Mouse (Mus musculus) regulatory T cell (primary cell): ENCODE measurements around the gene Suclg2.

Experiments
- in situ Hi-C: fragments of 300-600 bp; cut with MboI, MseI; formaldehyde crosslinking; loops from one replicate; pipeline ENCODE4 v1.15.1; 2025; ENCODE audit warnings: high pct_unique_total_duplicates

Gene Suclg2

DNA sequence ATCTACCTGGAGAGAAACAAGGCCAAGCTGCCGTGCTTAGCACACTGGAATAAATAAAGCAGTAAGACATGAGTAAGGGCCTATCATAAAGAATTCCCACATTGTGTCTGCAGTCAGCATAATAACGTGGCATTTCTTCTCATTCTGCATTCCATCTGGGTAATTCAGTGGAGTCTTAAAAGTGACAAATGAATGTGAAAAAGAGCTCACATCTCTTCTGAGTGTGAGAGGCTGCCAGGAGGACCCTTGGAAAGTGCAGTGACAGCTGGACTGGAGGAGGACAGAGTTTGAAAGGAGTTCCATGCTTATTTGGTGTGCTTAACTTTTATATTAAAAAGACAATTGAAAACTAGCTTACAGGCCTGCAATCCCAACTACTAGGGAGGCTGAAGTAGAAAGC lies 83.2 kb downstream of the Suclg2 start:
- in situ Hi-C loops = no loop called here

DNA sequence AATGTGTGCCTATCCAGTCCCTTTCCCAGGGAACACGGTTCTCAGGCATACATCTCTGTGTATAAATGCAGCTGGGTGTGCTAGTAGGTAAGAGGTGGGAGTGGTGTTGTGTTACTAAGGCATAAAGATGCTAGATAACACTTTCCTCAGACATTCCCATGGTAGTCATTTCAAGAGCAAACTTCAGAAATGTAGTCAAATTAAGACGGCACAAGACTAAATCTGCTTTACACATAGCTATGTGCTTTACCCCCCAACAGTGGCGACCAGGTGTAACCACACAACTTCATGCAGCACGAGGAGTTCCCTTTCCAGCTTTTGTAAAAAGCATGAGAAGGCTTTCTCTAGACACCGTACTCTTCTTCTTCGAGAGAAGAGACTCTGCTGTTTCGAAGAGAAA lies 89.5 kb downstream of the Suclg2 start:
- in situ Hi-C loops = no loop called here

DNA sequence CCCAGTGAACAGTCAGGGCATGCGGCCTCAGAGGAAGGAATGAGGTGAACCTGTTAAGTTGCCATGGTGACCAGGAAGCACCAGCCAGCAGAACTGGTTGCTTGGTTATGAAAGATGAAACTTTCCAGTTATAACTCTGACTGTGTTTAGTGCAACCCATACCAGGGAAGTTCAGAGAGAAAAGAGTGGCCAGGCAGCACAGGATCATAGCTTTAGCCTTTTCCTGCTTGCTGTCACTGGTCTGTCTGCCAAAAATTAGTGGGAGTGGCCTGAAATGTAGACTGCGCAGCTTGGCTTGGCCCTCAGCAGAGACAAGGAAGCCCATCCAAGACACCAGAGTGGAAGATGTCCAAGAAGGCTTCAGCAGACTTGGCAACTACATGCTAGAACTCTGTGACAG lies 96.8 kb downstream of the Suclg2 start:
- in situ Hi-C loops = no loop called here

DNA sequence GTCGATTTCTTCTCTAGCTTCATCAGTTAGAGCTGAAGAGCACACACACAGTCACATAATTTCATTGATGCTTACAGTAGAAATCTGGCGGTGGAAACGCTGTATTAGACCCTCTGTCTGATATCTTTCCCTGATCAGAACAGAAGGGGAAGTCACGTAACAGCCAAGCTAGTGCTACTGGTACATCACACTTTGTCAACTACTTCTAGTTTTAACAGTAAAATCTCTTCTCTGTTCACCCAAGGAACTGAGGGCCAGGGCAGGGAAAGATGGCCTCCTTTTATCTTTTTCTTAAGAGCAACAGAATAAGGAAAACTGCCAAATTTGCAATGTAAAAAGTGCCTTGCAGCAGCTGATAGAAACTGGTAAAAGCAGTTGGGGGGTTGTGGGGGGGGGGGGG lies 97.8 kb downstream of the Suclg2 start:
- in situ Hi-C loops = no loop called here

DNA sequence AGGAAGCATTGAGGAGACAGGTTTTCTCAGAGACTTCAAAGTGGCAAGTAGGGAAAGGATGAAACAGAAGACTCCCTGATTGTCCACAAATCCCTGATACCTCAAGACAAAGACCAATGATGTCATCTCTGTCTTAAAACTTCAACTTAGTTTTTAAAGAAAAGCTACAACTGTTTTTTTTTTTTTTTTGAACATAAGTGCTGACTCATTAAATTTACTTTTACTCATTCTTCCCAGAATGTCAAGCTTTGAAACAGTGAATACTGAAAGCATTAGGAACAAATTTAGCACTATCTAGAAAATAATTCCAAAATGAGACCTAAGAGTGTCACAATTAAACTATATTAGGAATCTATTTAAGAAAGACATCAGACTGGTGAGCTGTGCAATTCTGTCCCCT lies 98.8 kb downstream of the Suclg2 start:
- in situ Hi-C loops = no loop called here

DNA sequence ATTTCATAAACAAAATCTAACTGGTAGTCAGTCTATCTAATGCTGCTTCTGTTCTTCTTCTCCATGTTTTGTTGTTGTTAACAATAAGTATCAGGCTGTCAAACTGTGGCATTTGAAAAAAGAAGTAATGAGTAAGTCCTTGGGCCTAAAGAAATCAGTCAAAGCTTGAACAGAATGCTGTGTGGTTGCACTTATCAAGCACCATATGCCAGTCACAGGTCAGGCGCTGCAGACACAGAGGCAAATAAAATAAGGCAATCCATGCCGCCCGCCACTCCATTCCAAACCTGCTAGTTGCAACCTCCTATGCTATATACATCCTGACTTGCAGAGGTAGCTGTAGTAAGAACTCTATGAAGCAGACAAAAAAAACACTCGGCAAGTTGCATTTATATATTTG lies 100.2 kb downstream of the Suclg2 start:
- in situ Hi-C loops = no loop called here

DNA sequence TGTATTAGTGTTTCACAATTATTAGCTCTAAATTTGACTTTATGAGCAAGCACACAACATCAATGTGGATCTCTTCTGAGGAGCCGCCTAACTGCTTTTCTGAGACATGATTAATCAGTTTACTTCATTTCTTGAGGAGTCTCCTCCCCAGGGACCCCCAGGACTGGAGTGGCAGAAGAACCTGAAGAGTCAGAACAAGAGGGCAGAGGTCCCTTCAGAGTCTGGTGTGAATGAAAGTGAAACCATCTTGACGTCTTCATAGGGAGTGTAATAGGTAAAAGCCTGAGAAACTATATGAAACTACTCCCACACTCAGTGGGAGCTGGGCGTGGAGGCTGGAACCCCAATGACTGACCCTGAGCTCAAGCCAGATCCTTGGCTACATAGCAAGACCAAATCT lies 105.4 kb downstream of the Suclg2 start:
- in situ Hi-C loops = no loop called here

DNA sequence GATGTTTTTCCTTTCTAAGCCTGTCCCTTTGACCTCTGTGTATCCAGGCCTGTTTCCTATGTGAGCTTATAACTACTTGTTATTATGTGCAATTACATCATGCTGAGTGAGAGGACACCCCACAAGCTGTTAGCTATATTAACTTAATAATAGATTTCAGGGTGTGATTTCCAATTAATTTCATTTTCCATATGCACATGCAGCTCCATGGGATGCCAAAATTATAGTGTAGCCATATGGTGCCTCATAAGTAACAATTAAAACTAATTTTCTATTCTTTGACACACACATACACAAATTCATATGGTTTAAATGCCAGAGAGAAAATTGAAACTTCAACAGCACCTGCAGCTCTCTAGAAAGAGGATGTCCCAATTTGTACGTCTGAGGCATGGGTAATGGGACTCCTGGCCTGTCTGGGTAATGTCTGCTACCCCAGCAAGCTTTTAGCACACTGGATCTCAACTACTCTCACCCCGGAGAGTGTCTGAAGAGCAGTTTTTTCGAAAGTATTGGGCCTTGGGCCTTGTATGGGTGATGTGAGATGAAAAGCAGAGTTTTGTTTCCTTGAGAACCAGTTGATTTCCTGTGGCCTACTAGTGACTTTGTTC lies 106.1 kb downstream of the Suclg2 start:
- in situ Hi-C loops = no loop called here

DNA sequence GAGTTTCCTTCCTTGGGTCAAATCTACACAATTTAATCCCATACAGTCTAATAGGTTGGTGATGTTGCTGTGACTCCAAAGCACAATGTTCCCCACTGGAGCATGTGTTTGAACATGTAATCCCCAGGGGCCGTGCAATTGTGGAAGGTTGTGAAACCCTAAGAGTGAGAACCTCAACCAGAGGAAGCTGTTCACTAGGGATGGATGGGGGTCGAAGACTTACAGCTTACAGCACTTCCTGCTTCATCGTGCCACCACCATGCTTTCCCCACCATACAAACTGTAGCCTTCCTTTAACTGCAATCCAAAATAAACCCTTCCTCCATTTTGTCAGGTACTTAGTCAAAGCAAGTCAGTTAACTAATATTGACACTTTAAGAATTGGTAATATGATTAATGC lies 107.5 kb downstream of the Suclg2 start:
- in situ Hi-C loops = no loop called here

DNA sequence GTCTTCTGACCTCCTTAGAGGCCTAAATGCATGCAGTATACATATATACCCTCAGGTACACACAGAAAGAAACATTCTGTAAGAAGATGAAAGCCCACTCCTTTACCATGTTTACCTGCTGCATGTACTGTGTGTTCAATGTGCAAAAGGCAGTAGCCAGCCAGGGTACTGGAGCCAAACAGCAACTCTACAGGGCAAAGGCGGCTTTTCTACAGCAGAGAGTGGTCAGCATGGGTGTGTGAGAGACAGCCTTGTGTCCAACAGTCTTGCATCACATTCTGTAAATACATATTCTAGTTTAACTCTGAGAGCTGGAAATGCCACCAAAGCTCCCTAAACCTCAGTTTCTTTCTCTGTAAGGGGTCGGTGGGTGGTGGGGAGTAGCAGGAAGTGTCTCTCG lies 110.5 kb downstream of the Suclg2 start:
- in situ Hi-C loops = no loop called here

DNA sequence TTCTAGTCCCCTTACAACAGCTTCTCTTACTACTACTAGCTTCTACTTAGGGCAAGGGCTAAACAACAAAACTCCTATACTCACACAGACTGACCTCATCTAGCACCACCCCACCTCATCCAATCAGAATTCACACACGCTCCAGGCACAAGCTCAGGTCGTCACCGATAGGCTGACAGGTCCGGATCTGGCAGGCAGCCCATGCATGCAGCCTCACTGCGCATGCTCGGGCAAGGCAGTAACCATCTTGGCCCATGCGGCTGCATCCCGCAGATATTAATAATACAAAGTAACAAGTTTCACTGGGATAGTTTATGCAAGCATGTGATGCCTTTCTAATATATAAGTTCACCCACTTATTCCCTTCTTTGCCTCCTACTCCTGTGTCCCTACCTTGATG lies 117.9 kb downstream of the Suclg2 start:
- in situ Hi-C loops = loop anchor here (5.0 kb wide), 1 partner anchor 93 kb away; no protein-coding TSS in a partner anchor

DNA sequence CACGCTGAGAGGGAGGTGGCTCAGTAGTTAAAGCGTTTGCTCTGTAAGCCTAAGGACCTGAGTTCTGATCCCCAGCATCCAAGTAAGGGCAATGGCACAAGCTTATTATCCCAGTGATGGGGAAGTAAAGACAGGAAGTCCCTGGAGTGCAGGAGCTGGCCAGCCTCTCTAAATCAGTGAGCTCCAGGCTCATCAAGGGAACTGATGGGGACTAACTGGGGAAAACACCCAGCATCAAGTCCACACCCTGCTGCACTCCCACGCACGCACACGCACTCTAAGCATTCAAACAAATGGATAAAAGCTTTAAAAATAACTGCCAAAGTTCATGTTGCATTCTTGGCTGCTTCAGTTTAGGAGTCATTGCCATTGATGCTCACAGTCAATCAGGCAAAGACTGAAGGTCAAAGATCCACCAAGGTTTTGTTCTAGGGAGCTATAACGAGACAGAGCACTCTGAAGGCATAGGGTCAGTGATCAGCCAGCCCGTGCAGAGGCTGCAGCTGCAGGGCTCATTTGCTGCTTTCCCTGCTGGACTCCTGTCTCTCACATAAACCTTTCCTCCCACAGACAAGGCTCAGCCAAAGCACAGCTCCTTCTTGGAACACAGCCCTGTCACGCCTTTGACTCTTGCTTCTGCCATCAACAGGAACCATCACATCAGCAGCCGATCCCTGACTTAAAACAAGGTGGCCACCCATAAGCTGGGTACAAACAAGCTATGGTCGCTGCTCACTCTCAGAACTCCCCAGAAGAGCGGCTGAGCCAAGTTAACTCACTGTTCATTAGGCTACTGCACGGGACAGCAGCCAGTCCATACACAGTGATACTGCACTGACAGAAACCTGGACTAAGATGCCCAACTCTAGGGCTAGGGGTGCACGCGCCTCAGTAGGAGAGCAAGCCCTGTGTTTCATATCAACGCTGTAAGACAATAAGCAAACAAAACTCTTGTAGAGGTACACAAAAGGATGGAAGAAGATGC lies 121.5 kb downstream of the Suclg2 start:
- in situ Hi-C loops = no loop called here

DNA sequence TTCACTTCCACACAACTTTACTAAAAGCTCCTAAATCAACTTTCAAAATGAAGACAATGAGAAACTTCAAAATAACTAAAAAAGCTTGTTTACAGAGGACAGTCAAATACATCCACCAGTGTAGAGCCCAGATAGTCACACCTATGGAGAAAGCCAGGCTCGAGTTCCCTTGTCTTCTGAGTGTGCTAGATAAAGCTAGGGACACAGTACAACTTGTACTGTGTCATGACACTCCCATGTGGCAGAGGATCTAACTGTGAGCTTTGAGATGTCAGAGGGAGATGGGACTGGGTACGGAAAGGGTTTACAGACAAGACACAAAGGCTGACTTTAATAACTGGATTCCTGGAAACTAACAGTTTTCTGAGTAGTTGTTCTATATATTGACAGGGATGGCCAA lies 122.7 kb downstream of the Suclg2 start:
- in situ Hi-C loops = no loop called here

DNA sequence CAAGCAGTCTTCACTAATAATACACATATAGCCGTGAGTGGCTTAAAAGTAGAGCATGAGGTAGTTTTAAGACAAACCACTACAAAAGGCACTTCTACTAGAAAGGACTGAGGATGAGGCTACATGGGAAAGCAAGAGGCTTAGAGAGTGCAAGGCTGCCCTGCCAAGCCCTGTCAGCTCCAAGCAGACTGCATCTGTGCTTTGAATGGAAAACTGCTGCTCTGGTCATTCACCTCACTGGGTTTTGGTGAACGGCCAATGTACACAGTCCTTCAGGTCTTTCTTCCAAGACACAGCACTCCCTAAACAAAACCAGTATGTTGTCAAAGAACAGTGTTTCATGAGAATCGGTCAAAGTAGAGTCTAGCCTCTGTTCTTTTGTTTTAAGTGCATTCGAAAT lies 124.4 kb downstream of the Suclg2 start:
- in situ Hi-C loops = no loop called here

DNA sequence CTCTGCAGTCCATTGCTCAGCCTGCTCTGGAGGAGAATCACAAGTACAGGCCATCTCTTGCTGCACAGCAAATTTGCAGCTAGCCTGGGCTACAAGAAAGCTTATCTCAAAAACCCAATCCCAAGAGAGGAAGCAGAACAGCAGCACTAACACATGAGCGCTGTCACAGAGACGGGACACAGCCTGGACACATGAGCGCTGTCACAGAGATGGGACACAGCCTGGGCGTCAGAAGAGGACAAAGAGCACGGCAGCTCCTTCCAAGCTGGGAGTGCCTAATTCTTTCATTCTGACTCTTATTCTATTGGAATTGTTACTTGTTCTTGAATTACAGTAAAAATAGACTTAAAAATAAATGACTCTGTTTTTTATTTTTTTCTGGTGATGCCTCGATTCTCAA lies 126.2 kb downstream of the Suclg2 start:
- in situ Hi-C loops = no loop called here

DNA sequence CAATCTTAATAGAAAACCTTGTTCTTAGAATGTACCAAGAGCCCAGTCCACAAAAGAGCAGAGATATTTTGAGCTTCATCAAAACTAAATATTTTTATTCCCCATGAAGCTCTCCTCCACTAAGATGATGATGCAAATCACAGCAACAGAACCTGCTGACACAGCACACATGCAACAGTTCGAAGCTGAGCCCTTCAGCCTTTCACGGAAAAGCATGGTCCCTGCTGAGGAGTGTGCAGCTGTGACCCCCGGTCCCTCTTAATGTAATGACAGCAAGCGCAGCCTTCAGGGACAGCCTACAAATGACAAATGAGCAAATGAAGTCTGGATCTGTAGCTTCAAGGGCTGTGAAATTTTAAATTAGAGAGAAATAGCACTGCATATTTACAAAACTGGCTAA lies 128.1 kb downstream of the Suclg2 start:
- in situ Hi-C loops = no loop called here

DNA sequence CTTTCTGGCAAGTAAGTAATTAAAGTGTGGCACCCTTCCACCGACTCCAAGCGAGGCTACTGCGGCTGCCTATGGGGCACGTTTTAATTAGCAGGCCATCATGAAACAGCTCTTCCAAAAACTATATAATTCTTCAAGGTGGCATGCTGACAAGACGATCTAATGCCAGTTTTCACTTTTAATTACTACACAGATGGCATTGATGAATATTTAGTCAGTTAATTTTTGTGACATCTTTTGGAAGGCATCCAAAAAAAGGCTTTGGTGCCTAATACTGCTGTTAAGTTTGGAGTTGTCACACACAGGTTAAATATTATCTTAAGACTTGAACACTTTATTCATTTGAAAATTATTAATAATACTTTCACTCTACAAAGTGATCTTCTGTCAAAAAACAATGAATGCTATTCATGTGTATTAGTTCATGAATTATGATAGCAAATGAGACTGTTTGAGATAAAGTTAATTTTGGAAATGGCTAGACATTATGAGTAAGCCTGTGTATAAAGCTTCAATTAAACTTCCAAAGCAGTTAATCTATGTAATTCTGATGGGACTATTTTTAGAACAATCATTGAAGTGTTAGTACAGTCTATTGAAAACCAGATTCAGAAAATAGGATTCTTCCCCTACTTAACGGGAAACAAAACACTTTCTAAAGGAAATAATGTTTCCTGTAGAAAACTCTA lies 131.3 kb downstream of the Suclg2 start:
- in situ Hi-C loops = no loop called here

DNA sequence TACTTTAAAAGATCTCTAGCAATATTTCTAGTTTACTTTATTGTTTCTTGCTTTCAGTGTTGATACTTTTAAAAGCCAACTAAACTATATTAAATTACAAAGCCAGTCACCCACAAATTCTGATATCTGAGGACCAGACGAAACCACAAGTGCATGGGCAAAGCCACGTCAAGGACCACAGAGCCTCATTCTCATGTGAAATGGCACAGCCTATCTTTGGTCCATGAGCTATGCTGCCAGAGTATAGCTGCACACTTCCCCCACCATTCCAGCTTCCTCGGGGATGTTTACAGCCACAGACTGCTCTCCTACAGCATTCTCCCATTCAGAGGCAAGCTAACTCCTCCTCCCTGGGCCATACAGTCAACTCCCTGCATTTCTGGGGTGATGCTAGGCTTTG lies 136.7 kb downstream of the Suclg2 start:
- in situ Hi-C loops = no loop called here

DNA sequence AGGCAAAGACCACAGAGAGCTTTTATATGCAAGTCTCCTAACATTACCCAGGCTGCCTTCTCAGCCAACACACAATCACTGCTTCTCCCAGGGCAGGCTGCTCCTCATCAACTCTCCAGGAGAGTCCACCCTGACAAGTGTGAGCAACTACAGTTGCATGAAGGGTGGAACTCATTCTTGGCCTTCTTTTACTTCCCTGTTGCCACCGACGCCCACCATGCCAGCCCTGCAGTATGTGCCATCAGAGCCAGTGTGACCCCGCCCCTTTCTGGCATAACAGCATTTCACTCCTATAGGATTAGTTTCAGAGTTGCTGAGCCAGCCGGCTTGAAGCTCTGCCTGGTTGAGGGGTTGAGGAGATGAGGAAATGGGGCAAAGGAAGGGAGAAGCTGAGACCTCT lies 138.8 kb downstream of the Suclg2 start:
- in situ Hi-C loops = no loop called here

DNA sequence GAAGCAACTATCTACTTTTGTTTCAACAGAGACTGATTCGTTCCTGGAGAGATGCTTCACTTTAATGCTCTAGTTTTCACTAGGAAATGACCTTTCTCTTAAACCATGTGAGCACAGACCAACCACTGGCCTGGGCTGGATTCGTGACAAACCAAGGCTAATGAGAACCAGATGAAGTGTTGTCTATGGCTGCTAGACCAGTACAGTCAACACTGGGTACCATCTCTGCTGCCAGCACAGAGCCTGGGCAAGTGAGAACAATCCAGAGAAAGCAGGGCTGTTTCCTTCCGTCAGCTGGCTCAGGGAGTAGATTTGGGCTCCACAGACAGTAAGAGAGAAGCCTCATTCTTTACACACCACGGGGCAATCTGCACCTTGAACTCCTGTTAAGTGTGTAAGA lies 143.1 kb downstream of the Suclg2 start:
- in situ Hi-C loops = no loop called here

DNA sequence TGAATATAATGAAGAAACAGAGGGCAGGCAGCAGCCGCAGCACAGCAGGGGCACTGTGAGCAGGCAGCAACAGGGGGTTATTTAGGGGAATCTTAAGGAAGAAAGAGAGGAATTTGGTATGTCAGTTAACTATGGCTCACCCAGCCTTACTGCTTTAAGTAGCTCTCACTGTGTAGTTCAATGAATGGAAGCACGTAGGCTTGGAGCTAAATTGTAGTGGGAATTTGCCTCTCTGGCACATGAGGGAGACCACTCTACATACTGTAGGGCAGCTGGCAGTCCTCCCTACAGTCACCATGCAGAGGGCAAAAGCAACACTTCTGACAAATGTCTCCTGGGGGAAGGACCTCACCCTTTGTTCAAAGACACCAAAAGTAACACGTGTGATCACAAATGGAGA lies 143.7 kb downstream of the Suclg2 start:
- in situ Hi-C loops = no loop called here

DNA sequence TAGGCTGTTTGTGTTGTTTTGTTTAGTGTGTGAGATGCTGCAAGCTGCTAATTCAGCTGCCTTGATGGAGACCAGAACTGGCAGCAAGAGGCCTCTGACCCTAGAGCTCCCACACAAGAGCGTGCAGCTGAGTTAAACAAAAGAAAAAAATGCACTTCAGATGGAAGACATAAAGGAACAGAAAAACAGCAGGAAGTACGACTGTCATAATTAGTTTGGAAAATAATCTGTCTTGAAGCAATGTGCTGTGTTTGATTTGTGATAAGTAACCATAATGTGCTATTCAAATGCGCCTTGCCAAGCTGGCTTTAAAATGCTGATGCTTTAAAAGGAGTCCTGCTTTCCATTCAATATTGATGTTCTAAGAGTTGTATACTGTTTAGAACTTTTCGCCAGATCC lies 144.2 kb downstream of the Suclg2 start:
- in situ Hi-C loops = no loop called here
